12 mouse cellular contexts compared by ENCODE assay signal in the genomic region with DNA sequence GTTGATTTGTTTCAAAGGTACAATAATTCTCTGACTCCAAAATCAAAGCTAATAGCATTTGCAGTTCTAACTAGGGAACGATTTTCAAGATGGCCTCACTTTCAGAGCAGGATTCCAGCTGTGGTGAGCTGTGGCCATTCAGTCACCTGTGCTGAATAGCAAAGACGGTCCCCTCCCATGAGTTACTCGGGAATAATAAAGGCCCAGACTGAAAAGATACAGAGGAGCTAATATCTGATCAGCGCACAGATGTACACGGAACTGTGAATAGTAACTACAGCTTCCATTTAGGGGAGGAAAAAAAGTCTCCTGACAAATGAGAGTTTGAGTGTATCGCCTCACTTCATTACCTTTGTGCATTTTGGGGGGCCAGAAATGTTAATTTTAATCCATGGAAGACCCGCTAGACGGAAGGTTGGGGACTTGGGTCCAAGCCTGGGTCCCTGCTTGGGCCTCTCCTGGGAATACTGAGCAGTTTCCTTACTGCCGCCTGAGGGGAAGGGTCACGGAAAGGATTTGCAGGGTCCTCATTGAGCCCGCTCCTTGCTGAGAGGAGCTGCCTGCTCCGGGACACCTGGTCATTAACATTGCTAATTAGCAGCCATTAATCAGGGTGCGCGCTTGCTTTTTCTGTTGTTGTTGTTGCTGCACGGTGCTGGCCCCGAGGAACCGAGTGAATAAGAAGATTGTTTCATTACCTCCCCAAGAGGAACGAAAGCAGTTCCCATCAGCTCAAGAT.
DNase-seq lines count a peak whose midpoint lies in the region; ATAC-seq lines count a peak whose summit lies in the region.
"Had no signal": no experiment of that assay in that cellular context is flagged by ENCODE, and none has a peak within 500 bp of the region (broad histone marks: within the 10 kb centered on the region; RNA-seq: fewer than 3 reads in every experiment).

No protein-coding gene starts in this region.

- intact Hi-C loops in heart, postnatal 10 days (cut with DNase I), result no loop called here

- peaks cover 3% of the 10 kb centered on the region; the same call in 1 of the 2 replicates for H3K4me1 ChIP-seq in heart, embryonic 11.5 days (ENCODE audit: control insufficient read depth, insufficient read depth, low read length)
- H3K4me1 ChIP-seq in hindbrain, embryonic 12.5 days, result peaks cover 17% of the 10 kb centered on the region
- peaks cover 12% of the 10 kb centered on the region; the same call in 1 of the 2 replicates for H3K4me1 ChIP-seq in midbrain, embryonic 14.5 days (ENCODE audit: control insufficient read depth, insufficient read depth, low read length)
- H3K4me1 ChIP-seq: liver, embryonic 13.5 days; megakaryocyte, embryonic 14.5 days had no signal

- peak overlapping the region; percentile 34; the same call in 1 of the 2 replicates for H3K9ac ChIP-seq in heart, embryonic 11.5 days (ENCODE audit: low read depth, low read length)
- H3K9ac ChIP-seq in hindbrain, embryonic 12.5 days, result no peak overlapping the region
- no peak overlapping the region for H3K9ac ChIP-seq in midbrain, embryonic 14.5 days (replicated peaks; ENCODE audit: low read length)
- H3K9ac ChIP-seq: liver, embryonic 13.5 days had no signal

- WGBS in heart, embryonic 11.5 days (ENCODE audit: insufficient replicate concordance), result 21% methylated on average over 18 of the region's 18 CpGs
- WGBS in hindbrain, embryonic 12.5 days, result 9% methylated on average over 18 of the region's 18 CpGs
- WGBS in midbrain, embryonic 14.5 days, result 5% methylated on average over 18 of the region's 18 CpGs

- H3K27me3 ChIP-seq in heart, embryonic 11.5 days (ENCODE audit: control insufficient read depth, insufficient read depth, low read length), result peaks cover 4% of the 10 kb centered on the region; the same call in 1 of the 2 replicates
- H3K27me3 ChIP-seq in hindbrain, embryonic 12.5 days, result no peaks in the 10 kb centered on the region
- H3K27me3 ChIP-seq in midbrain, embryonic 14.5 days (ENCODE audit: control insufficient read depth, insufficient read depth, low read length), result no peaks in the 10 kb centered on the region
- H3K27me3 ChIP-seq: liver, embryonic 13.5 days had no signal

- peak overlapping the region; percentile 10; the same call in 1 of the 2 replicates for H3K4me3 ChIP-seq in heart, embryonic 11.5 days (ENCODE audit: low read depth, low read length)
- H3K4me3 ChIP-seq in hindbrain, embryonic 12.5 days, result no peak overlapping the region
- no peak overlapping the region for H3K4me3 ChIP-seq in midbrain, embryonic 14.5 days (replicated peaks; ENCODE audit: low read depth, low read length)
- H3K4me3 ChIP-seq: liver, embryonic 13.5 days; megakaryocyte, embryonic 14.5 days had no signal

- H3K9me3 ChIP-seq in heart, embryonic 11.5 days (replicated peaks; ENCODE audit: control insufficient read depth, low read length), result no peaks in the 10 kb centered on the region
- H3K9me3 ChIP-seq in hindbrain, embryonic 12.5 days (replicated peaks), result no peaks in the 10 kb centered on the region
- no peaks in the 10 kb centered on the region for H3K9me3 ChIP-seq in midbrain, embryonic 14.5 days (ENCODE audit: control insufficient read depth, low read length)
- H3K9me3 ChIP-seq: liver, embryonic 13.5 days had no signal

- no peak for ATAC-seq in heart, embryonic 11.5 days (replicated peaks; ENCODE audit: insufficient number of reproducible peaks, low FRiP score, low TSS enrichment)
- peak; percentile 77 for ATAC-seq in hindbrain, embryonic 12.5 days (ENCODE audit: low FRiP score)
- peak; percentile 53; the same call in 1 of the 2 replicates for ATAC-seq in midbrain, embryonic 14.5 days (ENCODE audit: low FRiP score, low TSS enrichment)
- ATAC-seq: Patski had no signal

- H3K4me2 ChIP-seq in heart, embryonic 11.5 days, result peak overlapping the region; percentile 47
- H3K4me2 ChIP-seq in hindbrain, embryonic 12.5 days (replicated peaks), result peak overlapping the region; percentile 37
- H3K4me2 ChIP-seq in midbrain, embryonic 14.5 days (ENCODE audit: low read length), result peak overlapping the region; percentile 42
- H3K4me2 ChIP-seq: liver, embryonic 13.5 days had no signal

- no peaks in the 10 kb centered on the region for H3K36me3 ChIP-seq in heart, embryonic 11.5 days (ENCODE audit: control insufficient read depth, insufficient read depth, low read length)
- H3K36me3 ChIP-seq in hindbrain, embryonic 12.5 days, result no peaks in the 10 kb centered on the region
- no peaks in the 10 kb centered on the region for H3K36me3 ChIP-seq in midbrain, embryonic 14.5 days (ENCODE audit: control insufficient read depth, insufficient read depth, low read length)
- H3K36me3 ChIP-seq: liver, embryonic 13.5 days had no signal

- no peak for DNase-seq in heart, postnatal 10 days
- DNase-seq in embryo, embryonic 9.5 days (ENCODE audit: extremely low spot score), result peak; percentile 49
- DNase-seq in midbrain, embryonic 14.5 days, result peak; percentile 57
- DNase-seq in thymus, postnatal 0 days (ENCODE audit: low spot score), result no peak
- no peak for DNase-seq in frontal cortex, postnatal 36 days (ENCODE audit: low spot score in 2 of 2)
- DNase-seq in frontal cortex, postnatal 10 days (ENCODE audit: low spot score in 2 of 2), result no peak
- DNase-seq: liver, embryonic 13.5 days; right cerebral cortex, adult 18-20 months had no signal

- no peak overlapping the region for H3K27ac ChIP-seq in heart, embryonic 11.5 days (ENCODE audit: low read depth, low read length)
- H3K27ac ChIP-seq in hindbrain, embryonic 12.5 days, result peak overlapping the region; percentile 62
- H3K27ac ChIP-seq in midbrain, embryonic 14.5 days (replicated peaks; ENCODE audit: low read depth, low read length), result no peak overlapping the region
- H3K27ac ChIP-seq: liver, embryonic 13.5 days had no signal

Comparison
In these comparisons a context has a peak if more than half of its experiments do, and no peak if none do; other contexts are left out.
1. DNase-seq: peak in embryo, embryonic 9.5 days (single experiment) and midbrain, embryonic 14.5 days (single experiment); none in heart, postnatal 10 days (0 of 2), thymus, postnatal 0 days (single experiment), frontal cortex, postnatal 36 days (0 of 2) and frontal cortex, postnatal 10 days (0 of 2).
2. Peak in every context shown above with its lines, with median percentiles within 50 percentile points of each other: H3K4me2 ChIP-seq.